Mouse (Mus musculus): ENCODE measurements around the gene Vmn1r91. TPM values are rescaled to one million over a fixed set of nuclear protein-coding genes. Genes with fewer than 3 reads are reported as not detected.
"Not testable (repeated sequence)": the region's sequence is repeated elsewhere in the genome, so short reads cannot be mapped to it uniquely, and the experiment has no call there.

Vmn1r91 gene
- polyA plus RNA-seq (2015; fragmentation: Nextera tagmentation; extraction: Ambion mirVana) = not detected in 2 replicates

GRCm38 (mm10) chr7:20099380-20099779 lies at the start of gene Vmn1r91:
TSS of gene Vmn1r91 (plus strand) at chr7:20099680.
- not testable (repeated sequence) for H3K9me3 ChIP-seq (replicated peaks; ENCODE audit: low read length); H3K4me1 ChIP-seq (replicated peaks; ENCODE audit: insufficient read depth, low read length); H3K27ac ChIP-seq; H3K4me2 ChIP-seq (ENCODE audit: low read length); ATAC-seq (replicated peaks; ENCODE audit: low FRiP score, low read depth); H3K4me3 ChIP-seq (replicated peaks; ENCODE audit: low read depth, low read length); DNase-seq (ENCODE audit: low spot score); H3K36me3 ChIP-seq (ENCODE audit: insufficient read depth, low read length); H3K9ac ChIP-seq (ENCODE audit: low read depth, low read length); H3K27me3 ChIP-seq (ENCODE audit: insufficient read depth, low read length)
- 81% methylated on average over 5 of the region's 5 CpGs for WGBS

DNA sequence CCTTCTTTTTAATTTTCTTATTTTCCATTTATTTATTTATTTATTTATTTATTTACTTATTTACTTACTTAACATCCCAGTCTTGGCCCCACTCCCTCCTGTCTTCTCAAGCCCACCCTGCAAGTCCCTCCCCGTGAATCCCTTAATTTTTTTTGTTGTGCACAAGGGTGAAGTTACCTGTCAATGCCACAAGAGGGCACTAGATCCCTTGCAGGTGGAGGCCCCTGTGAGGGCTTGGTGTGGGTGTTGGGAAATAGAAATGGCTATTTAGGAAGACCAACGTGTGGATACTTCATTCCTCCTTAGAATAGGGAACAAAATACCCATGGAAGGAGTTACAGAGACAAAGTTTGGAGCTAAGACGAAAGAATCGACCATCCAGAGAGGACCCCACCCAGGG lies 35.4 kb upstream of the Vmn1r91 start:
- not testable (repeated sequence) for H3K27ac ChIP-seq; H3K4me1 ChIP-seq (replicated peaks; ENCODE audit: insufficient read depth, low read length); H3K4me3 ChIP-seq (replicated peaks; ENCODE audit: low read depth, low read length); ATAC-seq (replicated peaks; ENCODE audit: low FRiP score, low read depth); H3K4me2 ChIP-seq (ENCODE audit: low read length); H3K36me3 ChIP-seq (ENCODE audit: insufficient read depth, low read length); DNase-seq (ENCODE audit: low spot score); H3K9me3 ChIP-seq (replicated peaks; ENCODE audit: low read length); H3K9ac ChIP-seq (ENCODE audit: low read depth, low read length); H3K27me3 ChIP-seq (ENCODE audit: insufficient read depth, low read length)
- TF ChIP-seq CTCF (IDR thresholded peaks at IDR 0.05; ENCODE audit: low read depth) = peak; percentile 20; the same call in 1 of the 2 replicates
- WGBS = 68% methylated on average over 4 of the region's 4 CpGs

DNA sequence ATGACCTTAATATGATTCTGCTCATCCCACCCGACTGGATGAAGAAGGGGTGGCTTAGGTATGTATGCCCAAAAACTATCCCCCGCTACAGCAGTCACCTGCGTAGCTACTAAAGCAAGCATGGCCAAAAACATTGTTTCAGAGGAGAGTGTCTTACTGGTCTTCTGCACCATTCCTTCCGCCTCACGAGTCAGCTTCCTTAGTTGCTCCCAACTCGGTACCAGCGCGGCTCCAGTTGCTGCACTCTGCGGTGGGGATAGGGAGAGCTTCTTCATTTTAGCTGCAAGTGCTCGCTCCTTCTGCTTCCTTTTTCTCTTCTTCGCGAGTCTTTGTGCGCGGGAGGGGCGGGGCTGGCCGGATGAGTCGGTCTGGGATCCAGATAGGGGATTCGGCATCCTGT lies 21.4 kb upstream of the Vmn1r91 start:
- not testable (repeated sequence) for DNase-seq (ENCODE audit: low spot score); H3K4me2 ChIP-seq (ENCODE audit: low read length); H3K27me3 ChIP-seq (ENCODE audit: insufficient read depth, low read length); H3K36me3 ChIP-seq (ENCODE audit: insufficient read depth, low read length); H3K9ac ChIP-seq (ENCODE audit: low read depth, low read length); H3K4me1 ChIP-seq (replicated peaks; ENCODE audit: insufficient read depth, low read length); H3K27ac ChIP-seq; H3K4me3 ChIP-seq (replicated peaks; ENCODE audit: low read depth, low read length); H3K9me3 ChIP-seq (replicated peaks; ENCODE audit: low read length); ATAC-seq (replicated peaks; ENCODE audit: low FRiP score, low read depth)
- WGBS = 70% methylated on average over 18 of the region's 18 CpGs

DNA sequence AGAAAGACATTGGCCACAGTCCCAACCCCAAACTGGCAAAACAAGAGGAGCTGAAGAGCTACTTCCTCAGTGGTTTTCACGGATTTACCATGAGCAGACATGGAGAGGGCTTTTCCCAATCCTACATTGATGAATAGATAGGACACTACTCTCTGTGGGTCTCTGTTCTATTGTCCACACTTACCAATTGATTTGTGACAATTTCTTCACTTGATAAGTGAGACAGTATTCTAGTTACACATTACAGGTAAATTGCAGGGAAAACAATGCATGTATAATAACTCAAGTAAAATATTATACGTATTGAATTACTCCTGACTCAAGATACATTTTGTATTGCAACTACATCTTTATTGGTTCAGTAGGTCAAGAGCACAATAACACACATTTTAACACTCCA lies 23.0 kb downstream of the Vmn1r91 start, which contains the start of gene Gm16442:
Gene Gm16442 (minus strand): TSS at position 101 of the 400 bp plus-strand sequence.
- H3K27me3 ChIP-seq (ENCODE audit: insufficient read depth, low read length); H3K4me1 ChIP-seq (replicated peaks; ENCODE audit: insufficient read depth, low read length); DNase-seq (ENCODE audit: low spot score); H3K27ac ChIP-seq; H3K4me3 ChIP-seq (replicated peaks; ENCODE audit: low read depth, low read length); H3K9me3 ChIP-seq (replicated peaks; ENCODE audit: low read length); H3K9ac ChIP-seq (ENCODE audit: low read depth, low read length); H3K36me3 ChIP-seq (ENCODE audit: insufficient read depth, low read length); H3K4me2 ChIP-seq (ENCODE audit: low read length); ATAC-seq (replicated peaks; ENCODE audit: low FRiP score, low read depth): not testable (repeated sequence)
- WGBS = no CpG with 5 or more reads among the region's 2 CpGs

GRCm38 (mm10) chr7:20138988-20139387 lies 39.5 kb downstream of the Vmn1r91 start, which contains the start of gene Vmn1r93:
TSS of gene Vmn1r93 (minus strand) at chr7:20139088.
- not testable (repeated sequence) for H3K4me1 ChIP-seq (replicated peaks; ENCODE audit: insufficient read depth, low read length); H3K9ac ChIP-seq (ENCODE audit: low read depth, low read length); ATAC-seq (replicated peaks; ENCODE audit: low FRiP score, low read depth); H3K4me2 ChIP-seq (ENCODE audit: low read length); H3K4me3 ChIP-seq (replicated peaks; ENCODE audit: low read depth, low read length); H3K36me3 ChIP-seq (ENCODE audit: insufficient read depth, low read length); H3K27me3 ChIP-seq (ENCODE audit: insufficient read depth, low read length); H3K9me3 ChIP-seq (replicated peaks; ENCODE audit: low read length); DNase-seq (ENCODE audit: low spot score); H3K27ac ChIP-seq
- WGBS = no CpG with 5 or more reads among the region's 5 CpGs

Other genes starting within 250 kb of the Vmn1r91 start
- not detected in 2 replicates for gene Gm19345, start 247.7 kb upstream of the Vmn1r91 start, polyA plus RNA-seq (2015; fragmentation: Nextera tagmentation; extraction: Ambion mirVana)
- gene Ceacam16, start 238.4 kb upstream of the Vmn1r91 start, polyA plus RNA-seq (2015; fragmentation: Nextera tagmentation; extraction: Ambion mirVana) = not detected in 2 replicates
- gene Ceacam19, start 211.7 kb upstream of the Vmn1r91 start, polyA plus RNA-seq (2015; fragmentation: Nextera tagmentation; extraction: Ambion mirVana) = 0.08 and 0.13 TPM in 2 replicates
- gene Pvr, start 178.5 kb upstream of the Vmn1r91 start, polyA plus RNA-seq (2015; fragmentation: Nextera tagmentation; extraction: Ambion mirVana) = 7.3 and 7.8 TPM in 2 replicates
- gene Igsf23, start 148.9 kb upstream of the Vmn1r91 start, polyA plus RNA-seq (2015; fragmentation: Nextera tagmentation; extraction: Ambion mirVana) = 0.10 and 0.13 TPM in 2 replicates
- not detected in 2 replicates for gene Ceacam20, start 134.3 kb upstream of the Vmn1r91 start, polyA plus RNA-seq (2015; fragmentation: Nextera tagmentation; extraction: Ambion mirVana)
- gene Nlrp9b, start 108.2 kb upstream of the Vmn1r91 start, polyA plus RNA-seq (2015; fragmentation: Nextera tagmentation; extraction: Ambion mirVana) = not detected in 2 replicates
- not detected in 2 replicates for gene Gm16442, start 22.9 kb downstream of the Vmn1r91 start, polyA plus RNA-seq (2015; fragmentation: Nextera tagmentation; extraction: Ambion mirVana)
- gene Vmn1r93, start 39.4 kb downstream of the Vmn1r91 start, polyA plus RNA-seq (2015; fragmentation: Nextera tagmentation; extraction: Ambion mirVana) = not detected in 2 replicates
- not detected in 2 replicates for gene Vmn1r94, start 68.7 kb downstream of the Vmn1r91 start, polyA plus RNA-seq (2015; fragmentation: Nextera tagmentation; extraction: Ambion mirVana)
- gene Vmn1r95, start 94.0 kb downstream of the Vmn1r91 start, polyA plus RNA-seq (2015; fragmentation: Nextera tagmentation; extraction: Ambion mirVana) = not detected in 2 replicates
- gene Gm6164, start 105.9 kb downstream of the Vmn1r91 start, polyA plus RNA-seq (2015; fragmentation: Nextera tagmentation; extraction: Ambion mirVana) = not detected in 2 replicates
- gene Gm4498, start 134.1 kb downstream of the Vmn1r91 start, polyA plus RNA-seq (2015; fragmentation: Nextera tagmentation; extraction: Ambion mirVana) = not detected in 2 replicates
- gene Gm5890, start 163.2 kb downstream of the Vmn1r91 start, polyA plus RNA-seq (2015; fragmentation: Nextera tagmentation; extraction: Ambion mirVana) = not detected in 2 replicates
- not detected in 2 replicates for gene Gm4133, start 234.4 kb downstream of the Vmn1r91 start, polyA plus RNA-seq (2015; fragmentation: Nextera tagmentation; extraction: Ambion mirVana)